Mouse (Mus musculus) hindbrain, postnatal 0 days (tissue): ENCODE measurements around the gene Ermp1. TPM values are rescaled to one million over a fixed set of nuclear protein-coding genes. Genes with fewer than 3 reads are reported as not detected.
"Not testable (repeated sequence)": the region's sequence is repeated elsewhere in the genome, so short reads cannot be mapped to it uniquely, and the experiment has no call there.

Source experiments
- ATAC-seq: fragments of 200-750 bp; cut with Nextera tagmentation; 2 replicates; pipeline ENCODE4 v1.8.0; 2017; ENCODE audit warnings: mild to moderate bottlenecking, moderate TSS enrichment, moderate library complexity
- DNase-seq: peaks from one replicate; pipeline ENCODE4 v3.0.0-alpha.2; 2015; ENCODE audit warnings: low spot score
- H3K27ac ChIP-seq: fragments of 300-500 bp; sonication (generic); 2 replicates; pipeline ENCODE4 v1.5.1; 2014; ENCODE audit warnings: mild to moderate bottlenecking
- H3K27me3 ChIP-seq: fragments of 300-500 bp; sonication (generic); 2 replicates; pipeline ENCODE4 v1.6.1; 2014; ENCODE audit warnings: low read length, mixed read lengths; ENCODE audit not compliant: insufficient read depth
- H3K36me3 ChIP-seq: fragments of 300-500 bp; sonication (generic); 2 replicates; pipeline ENCODE4 v1.6.1; 2014; ENCODE audit warnings: low read length, mixed read lengths; ENCODE audit not compliant: insufficient read depth
- H3K4me1 ChIP-seq: fragments of 300-500 bp; sonication (generic); 2 replicates; pipeline ENCODE4 v1.6.1; 2014; ENCODE audit warnings: antibody characterized with exemption, low read length, mixed read lengths; ENCODE audit not compliant: insufficient read depth
- H3K4me2 ChIP-seq: fragments of 300-500 bp; sonication (generic); 2 replicates; pipeline ENCODE4 v1.6.1; 2014; ENCODE audit warnings: low read depth, mild to moderate bottlenecking, low read length, moderate library complexity, mixed read lengths
- H3K4me3 ChIP-seq: fragments of 300-500 bp; sonication (generic); 2 replicates; pipeline ENCODE4 v1.5.1; 2014; ENCODE audit warnings: low read length
- H3K9ac ChIP-seq: fragments of 300-500 bp; sonication (generic); replicated peaks from 2 replicates; pipeline ENCODE4 v1.6.1; 2014; ENCODE audit warnings: mild to moderate bottlenecking, low read length, moderate library complexity, mixed read lengths
- H3K9me3 ChIP-seq: fragments of 300-500 bp; sonication (generic); 2 replicates; pipeline ENCODE4 v1.6.1; 2016; ENCODE audit warnings: low read length, mixed read lengths
- CTCF ChIP-seq: IDR thresholded peaks from 2 replicates; pipeline ENCODE4 v1.5.1; 2016; ENCODE audit warnings: antibody characterized with exemption, control low read depth, low read depth
- WGBS: fragments of 180-500 bp; shearing (Covaris S2); extraction: QIAGEN DNeasy Blood & Tissue Kit; methylation state at CpG from one replicate; pipeline ENCODE4 v1.1.7; 2014; 5-methylcytosine and 5-hydroxymethylcytosine counted together
- polyA plus RNA-seq: library from polyadenylated mRNA; unstranded; fragments of >200 nt; fragmentation: Nextera tagmentation; extraction: Ambion mirVana; gene quantifications from 2 replicates; pipeline ENCODE4 v1.2.1, GENCODE M21; 2015
- total RNA-seq: library from RNA; depleted of rRNA; stranded (reverse); fragments of >200 nt; gene quantifications from 2 replicates; pipeline ENCODE4 v1.2.3, GENCODE M21; 2014

Gene Ermp1
- total and polyA plus RNA-seq, 2 experiments from 2014 or later, result 11.4 to 28.7 TPM

DNA sequence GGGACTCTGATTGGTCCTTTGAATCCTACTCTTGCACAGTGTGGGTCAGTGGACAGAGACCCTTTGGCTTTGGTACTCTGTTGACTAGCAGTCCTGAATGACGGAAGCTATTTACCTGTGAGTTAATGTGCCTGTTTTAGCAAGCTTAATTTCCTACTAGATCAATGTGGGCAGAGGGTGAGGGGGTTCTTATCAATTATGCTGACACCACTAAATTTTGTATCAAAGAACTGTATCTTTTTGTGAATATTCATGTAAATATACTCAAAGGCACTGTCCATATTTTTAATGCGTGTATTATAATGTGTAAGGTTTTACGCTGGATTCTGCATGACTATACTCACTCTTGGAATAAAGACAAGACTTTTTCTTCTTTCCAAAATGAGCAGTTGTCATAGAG is 43.6 kb downstream of the Ermp1 start:
- Histone ChIP-seq H3K9ac (no peak overlapping the region), H3K4me1 (no peaks in the 10 kb centered on the region), H3K4me2 (no peak overlapping the region), H3K9me3 (no peaks in the 10 kb centered on the region), H3K4me3 (no peak overlapping the region), H3K36me3 (peaks cover 26% of the 10 kb centered on the region), H3K27ac (no peak overlapping the region), H3K27me3 (no peaks in the 10 kb centered on the region)
- 95% methylated on average over 3 of the region's 3 CpGs for WGBS
- no peak for TF ChIP-seq CTCF
- DNase-seq, result no peak
- no peak for ATAC-seq

GRCm38 (mm10) chr19:29603548-29604353 is 44.5 kb downstream of the Ermp1 start:
- Histone ChIP-seq H3K36me3 (peaks cover 29% of the 10 kb centered on the region), H3K4me1 (no peaks in the 10 kb centered on the region), H3K9me3 (no peaks in the 10 kb centered on the region), H3K9ac (no peak overlapping the region), H3K27ac (no peak overlapping the region), H3K4me3 (no peak overlapping the region), H3K4me2 (no peak overlapping the region), H3K27me3 (no peaks in the 10 kb centered on the region)
- ATAC-seq, result no peak
- 88% methylated on average over 14 of the region's 14 CpGs for WGBS
- no peak for DNase-seq
- TF ChIP-seq CTCF, result no peak

DNA sequence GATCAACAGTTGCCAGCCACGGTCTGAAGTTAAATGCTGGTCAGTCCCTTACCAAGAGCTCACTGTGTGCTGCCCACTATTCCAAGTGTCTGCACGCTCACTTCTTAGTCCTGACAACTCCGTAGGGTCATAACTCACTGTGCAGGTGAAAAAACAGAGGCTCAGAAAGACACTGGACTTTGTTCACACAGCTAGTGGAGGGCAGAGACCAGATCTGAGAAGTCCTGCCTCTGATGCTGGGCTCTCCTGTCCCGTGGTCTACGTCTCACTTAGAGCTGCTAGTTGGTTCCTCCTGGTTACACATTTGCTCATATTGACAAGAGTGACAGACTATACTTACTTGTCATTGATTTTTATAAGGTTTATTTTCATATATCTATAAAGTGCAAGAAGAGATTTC is 49.2 kb downstream of the Ermp1 start:
- Histone ChIP-seq H3K4me2 (no peak overlapping the region), H3K4me1 (no peaks in the 10 kb centered on the region), H3K27me3 (no peaks in the 10 kb centered on the region), H3K36me3 (peaks cover 50% of the 10 kb centered on the region), H3K4me3 (no peak overlapping the region), H3K9me3 (no peaks in the 10 kb centered on the region), H3K9ac (no peak overlapping the region), H3K27ac (no peak overlapping the region)
- ATAC-seq (no peak), DNase-seq (no peak)
- TF ChIP-seq CTCF, result no peak
- 97% methylated on average over 5 of the region's 5 CpGs for WGBS

GRCm38 (mm10) chr19:29596985-29597384 is 51.2 kb downstream of the Ermp1 start:
- H3K4me3 ChIP-seq, result no peak overlapping the region
- H3K9ac ChIP-seq, result no peak overlapping the region
- peaks cover 36% of the 10 kb centered on the region; the same call in 1 of the 2 replicates for H3K36me3 ChIP-seq
- no peaks in the 10 kb centered on the region for H3K27me3 ChIP-seq
- 97% methylated on average over 2 of the region's 2 CpGs for WGBS
- no peak overlapping the region for H3K4me2 ChIP-seq
- no peak for ATAC-seq
- TF ChIP-seq CTCF, result no peak
- H3K9me3 ChIP-seq, result no peaks in the 10 kb centered on the region
- DNase-seq, result no peak
- H3K27ac ChIP-seq, result no peak overlapping the region
- H3K4me1 ChIP-seq, result no peaks in the 10 kb centered on the region

DNA sequence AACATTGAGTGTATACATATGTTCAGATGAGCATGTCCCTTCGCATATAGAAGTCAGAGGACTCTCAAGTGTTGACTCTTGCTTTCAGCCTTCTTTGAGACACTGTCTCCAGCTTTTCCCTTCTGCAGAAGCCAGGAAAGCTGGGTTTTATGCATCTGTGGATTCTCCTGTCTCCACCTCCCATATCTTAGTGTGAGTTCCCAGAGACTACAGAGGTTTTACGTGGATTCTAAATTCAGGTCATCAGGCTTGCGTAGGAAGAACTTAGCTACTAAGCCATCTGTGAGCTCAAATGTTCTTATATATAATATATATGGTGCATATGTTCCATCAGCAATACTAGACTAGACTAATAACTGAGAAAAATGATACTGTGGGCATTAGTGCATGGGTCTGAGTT is 51.9 kb downstream of the Ermp1 start:
- Histone ChIP-seq H3K27me3 (no peaks in the 10 kb centered on the region), H3K9ac (no peak overlapping the region), H3K4me1 (no peaks in the 10 kb centered on the region), H3K4me2 (no peak overlapping the region), H3K9me3 (no peaks in the 10 kb centered on the region), H3K27ac (no peak overlapping the region), H3K36me3 (peaks cover 36% of the 10 kb centered on the region; the same call in 1 of the 2 replicates), H3K4me3 (no peak overlapping the region)
- WGBS, result 93% methylated on average over 3 of the region's 3 CpGs
- no peak for DNase-seq
- ATAC-seq, result no peak
- TF ChIP-seq CTCF, result no peak

- WGBS, result 49% methylated on average over 3 of the region's 3 CpGs
- H3K9me3 ChIP-seq, H3K27me3 ChIP-seq, H3K4me2 ChIP-seq, DNase-seq, H3K9ac ChIP-seq, H3K27ac ChIP-seq, H3K4me1 ChIP-seq, ATAC-seq, H3K4me3 ChIP-seq: not testable (repeated sequence)
- peaks cover 22% of the 10 kb centered on the region; the same call in 1 of the 2 replicates for H3K36me3 ChIP-seq
Observed at GRCm38 (mm10) chr19:29593783-29594182, 54.4 kb downstream of the Ermp1 start.

DNA sequence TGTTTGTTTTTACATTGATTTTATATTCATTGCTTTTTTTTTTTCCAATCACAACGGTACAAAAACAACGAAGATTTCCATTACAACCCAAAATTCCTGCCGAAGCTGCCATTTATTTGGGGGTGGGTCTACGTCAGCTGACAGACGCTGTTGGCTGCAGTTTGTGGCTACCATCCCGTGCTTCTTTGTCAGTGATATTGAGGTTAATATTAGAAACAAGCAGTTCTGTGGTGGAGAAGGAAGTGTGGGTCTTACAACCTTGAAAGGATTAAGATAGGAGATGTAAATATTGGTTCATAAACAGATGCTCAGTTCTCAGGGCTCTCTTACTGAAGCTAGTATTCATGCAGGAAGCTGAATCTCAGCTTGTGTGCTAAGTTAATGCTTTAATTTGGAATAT is 64.5 kb downstream of the Ermp1 start:
- WGBS, result 81% methylated on average over 6 of the region's 6 CpGs
- H3K36me3 ChIP-seq, result peaks cover 15% of the 10 kb centered on the region; the same call in 1 of the 2 replicates

More for the DNA sequence above, 64.5 kb downstream of the Ermp1 start:
- Histone ChIP-seq H3K4me2 (no peak overlapping the region), H3K9me3 (no peaks in the 10 kb centered on the region), H3K4me3 (no peak overlapping the region), H3K27ac (no peak overlapping the region), H3K9ac (no peak overlapping the region), H3K4me1 (no peaks in the 10 kb centered on the region), H3K27me3 (no peaks in the 10 kb centered on the region)
- no peak for ATAC-seq
- no peak for DNase-seq
- no peak for TF ChIP-seq CTCF
